Mouse (Mus musculus): ENCODE data around the gene Sgsh. TPM values are rescaled to one million over a fixed set of nuclear protein-coding genes. Genes with fewer than 3 reads are reported as not detected.
A peak's percentile ranks its signal among the peaks of the same experiment; 100 is the strongest.

The Sgsh gene
- 5.5 and 6.1 TPM in 2 replicates for polyA plus RNA-seq (2016; fragmentation: Nextera tagmentation; extraction: Ambion mirVana)

- H3K4me3 ChIP-seq (replicated peaks): peak within 1 kb of the TSS; percentile 69
- H3K36me3 ChIP-seq: peaks cover 25% of the 10 kb centered on the region
- peak within 1 kb of the TSS; percentile 84 for H3K9ac ChIP-seq (replicated peaks)
- 2% methylated on average over 40 of the region's 40 CpGs for WGBS
- ATAC-seq (ENCODE audit: insufficient number of reproducible peaks, insufficient read depth, low FRiP score, low TSS enrichment, low read depth): peak; percentile 85
- peak within 1 kb of the TSS; percentile 78 for H3K27ac ChIP-seq
- H3K4me1 ChIP-seq (replicated peaks): peaks cover 17% of the 10 kb centered on the region
- H3K9me3 ChIP-seq: no peaks in the 10 kb centered on the region
- H3K4me2 ChIP-seq: peak within 1 kb of the TSS; percentile 95
- peaks cover 4% of the 10 kb centered on the region; the same call in 1 of the 2 replicates for H3K27me3 ChIP-seq
Observed at GRCm38 (mm10) chr11:119355443-119356385, at the start of gene Sgsh, which contains the start of gene Slc26a11. Sgsh (minus strand) TSS chr11:119355536. Slc26a11 (plus strand) TSS chr11:119355557.

- no peak overlapping the region for H3K9ac ChIP-seq (replicated peaks)
- peaks cover 2% of the 10 kb centered on the region; the same call in 1 of the 2 replicates for H3K36me3 ChIP-seq
- no peak overlapping the region for H3K4me3 ChIP-seq (replicated peaks)
- H3K27ac ChIP-seq: no peak overlapping the region
- no peaks in the 10 kb centered on the region for H3K9me3 ChIP-seq
- H3K4me2 ChIP-seq: no peak overlapping the region
- no peaks in the 10 kb centered on the region for H3K4me1 ChIP-seq (replicated peaks)
- no peak for ATAC-seq (ENCODE audit: insufficient number of reproducible peaks, insufficient read depth, low FRiP score, low TSS enrichment, low read depth)
- WGBS: 59% methylated on average over 5 of the region's 5 CpGs
- H3K27me3 ChIP-seq: no peaks in the 10 kb centered on the region
Observed at GRCm38 (mm10) chr11:119404627-119405026, 49.3 kb upstream of the Sgsh start.

GRCm38 (mm10) chr11:119402501-119403160, 47.3 kb upstream of the Sgsh start:
- ATAC-seq (ENCODE audit: insufficient number of reproducible peaks, insufficient read depth, low FRiP score, low TSS enrichment, low read depth): no peak
- Histone ChIP-seq H3K9ac (replicated peaks) (no peak overlapping the region), H3K4me2 (no peak overlapping the region), H3K27ac (no peak overlapping the region), H3K9me3 (no peaks in the 10 kb centered on the region), H3K36me3 (peaks cover 2% of the 10 kb centered on the region; the same call in 1 of the 2 replicates), H3K4me3 (replicated peaks) (no peak overlapping the region), H3K4me1 (replicated peaks) (no peaks in the 10 kb centered on the region), H3K27me3 (no peaks in the 10 kb centered on the region)
- 51% methylated on average over 11 of the region's 11 CpGs for WGBS

GRCm38 (mm10) chr11:119396461-119396860, 41.1 kb upstream of the Sgsh start:
- Histone ChIP-seq H3K4me3 (replicated peaks) (no peak overlapping the region), H3K27me3 (peaks cover 45% of the 10 kb centered on the region), H3K9me3 (no peaks in the 10 kb centered on the region), H3K27ac (no peak overlapping the region), H3K9ac (replicated peaks) (no peak overlapping the region), H3K4me1 (replicated peaks) (peaks cover 18% of the 10 kb centered on the region), H3K4me2 (no peak overlapping the region), H3K36me3 (no peaks in the 10 kb centered on the region)
- 73% methylated on average over 7 of the region's 7 CpGs for WGBS
- ATAC-seq (ENCODE audit: insufficient number of reproducible peaks, insufficient read depth, low FRiP score, low TSS enrichment, low read depth): no peak

GRCm38 (mm10) chr11:119395931-119396330, 40.6 kb upstream of the Sgsh start:
- ATAC-seq (ENCODE audit: insufficient number of reproducible peaks, insufficient read depth, low FRiP score, low TSS enrichment, low read depth): no peak
- Histone ChIP-seq H3K4me1 (replicated peaks) (peaks cover 23% of the 10 kb centered on the region), H3K4me2 (no peak overlapping the region), H3K27me3 (peaks cover 51% of the 10 kb centered on the region), H3K4me3 (replicated peaks) (no peak overlapping the region), H3K9ac (replicated peaks) (no peak overlapping the region), H3K27ac (no peak overlapping the region), H3K9me3 (no peaks in the 10 kb centered on the region), H3K36me3 (no peaks in the 10 kb centered on the region)
- WGBS: 28% methylated on average over 13 of the region's 13 CpGs

GRCm38 (mm10) chr11:119395394-119395793, 40.1 kb upstream of the Sgsh start:
- Histone ChIP-seq H3K9me3 (no peaks in the 10 kb centered on the region), H3K36me3 (no peaks in the 10 kb centered on the region), H3K4me2 (no peak overlapping the region), H3K9ac (replicated peaks) (no peak overlapping the region), H3K27ac (no peak overlapping the region), H3K4me1 (replicated peaks) (peaks cover 27% of the 10 kb centered on the region), H3K27me3 (peaks cover 56% of the 10 kb centered on the region), H3K4me3 (replicated peaks) (no peak overlapping the region)
- ATAC-seq (ENCODE audit: insufficient number of reproducible peaks, insufficient read depth, low FRiP score, low TSS enrichment, low read depth): no peak
- WGBS: 29% methylated on average over 7 of the region's 7 CpGs

- Histone ChIP-seq H3K4me2 (peak overlapping the region; percentile 86; the same call in 1 of the 2 replicates), H3K27me3 (peaks cover 68% of the 10 kb centered on the region), H3K27ac (no peak overlapping the region), H3K4me1 (replicated peaks) (peaks cover 32% of the 10 kb centered on the region), H3K9me3 (no peaks in the 10 kb centered on the region), H3K4me3 (replicated peaks) (no peak overlapping the region), H3K9ac (replicated peaks) (no peak overlapping the region), H3K36me3 (no peaks in the 10 kb centered on the region)
- ATAC-seq (ENCODE audit: insufficient number of reproducible peaks, insufficient read depth, low FRiP score, low TSS enrichment, low read depth): no peak
- WGBS: 45% methylated on average over 6 of the region's 6 CpGs
Observed at GRCm38 (mm10) chr11:119394210-119394609, 38.9 kb upstream of the Sgsh start.

GRCm38 (mm10) chr11:119393483-119393804, 38.1 kb upstream of the Sgsh start:
- H3K9ac ChIP-seq (replicated peaks): peak overlapping the region; percentile 50
- no peaks in the 10 kb centered on the region for H3K9me3 ChIP-seq
- peak overlapping the region; percentile 86 for H3K4me2 ChIP-seq
- no peak overlapping the region; the same call in 1 of the 2 replicates for H3K27ac ChIP-seq
- ATAC-seq (ENCODE audit: insufficient number of reproducible peaks, insufficient read depth, low FRiP score, low TSS enrichment, low read depth): no peak
- H3K36me3 ChIP-seq: no peaks in the 10 kb centered on the region
- 24% methylated on average over 7 of the region's 7 CpGs for WGBS
- peaks cover 76% of the 10 kb centered on the region for H3K27me3 ChIP-seq
- peaks cover 32% of the 10 kb centered on the region for H3K4me1 ChIP-seq (replicated peaks)
- peak overlapping the region; percentile 49 for H3K4me3 ChIP-seq (replicated peaks)

- under 1% methylated on average over 19 of the region's 19 CpGs for WGBS
- no peak for ATAC-seq (ENCODE audit: insufficient number of reproducible peaks, insufficient read depth, low FRiP score, low TSS enrichment, low read depth)
- H3K27ac ChIP-seq: no peak within 1 kb of the TSS; the same call in 1 of the 2 replicates
Observed at GRCm38 (mm10) chr11:119392800-119393482, 37.6 kb upstream of the Sgsh start, which contains the start of gene Rnf213. Rnf213 (plus strand) TSS chr11:119393100.

GRCm38 (mm10) chr11:119392001-119392614, 36.8 kb upstream of the Sgsh start:
- 5% methylated on average over 12 of the region's 12 CpGs for WGBS
- no peak for ATAC-seq (ENCODE audit: insufficient number of reproducible peaks, insufficient read depth, low FRiP score, low TSS enrichment, low read depth)

More at GRCm38 (mm10) chr11:119392800-119393482, 37.6 kb upstream of the Sgsh start, which contains the start of gene Rnf213:
- Histone ChIP-seq H3K4me3 (replicated peaks) (peak within 1 kb of the TSS; percentile 49), H3K9me3 (no peaks in the 10 kb centered on the region), H3K9ac (replicated peaks) (peak within 1 kb of the TSS; percentile 50), H3K36me3 (no peaks in the 10 kb centered on the region), H3K4me2 (peak within 1 kb of the TSS; percentile 86), H3K4me1 (replicated peaks) (peaks cover 32% of the 10 kb centered on the region), H3K27me3 (peaks cover 81% of the 10 kb centered on the region)

More at GRCm38 (mm10) chr11:119392001-119392614, 36.8 kb upstream of the Sgsh start:
- Histone ChIP-seq H3K9me3 (no peaks in the 10 kb centered on the region), H3K4me2 (peak overlapping the region; percentile 86), H3K27me3 (peaks cover 87% of the 10 kb centered on the region), H3K4me1 (replicated peaks) (peaks cover 32% of the 10 kb centered on the region), H3K36me3 (no peaks in the 10 kb centered on the region), H3K27ac (no peak overlapping the region), H3K9ac (replicated peaks) (no peak overlapping the region; the same call in 1 of the 2 replicates), H3K4me3 (replicated peaks) (peak overlapping the region; percentile 49; the same call in 1 of the 2 replicates)
